Comparison of ENCODE assay signal across 30 mouse cellular contexts in genomic region chr4:57557102-57557501, GRCm38 (mm10). TPM values are rescaled to one million over a fixed set of nuclear protein-coding genes. Genes with fewer than 3 reads are reported as not detected.
DNase-seq lines count a peak whose midpoint lies in the region; ATAC-seq lines count a peak whose summit lies in the region.
"Had no signal": no experiment of that assay in that cellular context is flagged by ENCODE, and none has a peak within 500 bp of the region (broad histone marks: within the 10 kb centered on the region; RNA-seq: fewer than 3 reads in every experiment).

No protein-coding gene starts in this region.

- peaks cover 62% of the 10 kb centered on the region for H3K4me1 ChIP-seq in heart, embryonic 12.5 days (replicated peaks)
- peaks cover 61% of the 10 kb centered on the region for H3K4me1 ChIP-seq in limb, embryonic 13.5 days
- H3K4me1 ChIP-seq: forebrain, embryonic 12.5 days; hindbrain, embryonic 15.5 days; liver, embryonic 15.5 days; midbrain, embryonic 15.5 days had no signal

- H3K4me3 ChIP-seq in heart, embryonic 12.5 days, result no peak overlapping the region
- no peak overlapping the region for H3K4me3 ChIP-seq in limb, embryonic 13.5 days
- H3K4me3 ChIP-seq: embryonic facial prominence, embryonic 10.5 days; embryonic facial prominence, embryonic 15.5 days; forebrain, embryonic 12.5 days; hindbrain, embryonic 10.5 days; hindbrain, embryonic 15.5 days; kidney, embryonic 15.5 days; left cerebral cortex, adult 2 months; liver, embryonic 15.5 days; midbrain, embryonic 10.5 days; midbrain, embryonic 15.5 days; neural tube, embryonic 15.5 days had no signal

- H3K9ac ChIP-seq in heart, embryonic 12.5 days, result no peak overlapping the region
- H3K9ac ChIP-seq in limb, embryonic 13.5 days, result no peak overlapping the region
- H3K9ac ChIP-seq: embryonic facial prominence, embryonic 15.5 days; forebrain, embryonic 12.5 days; forebrain, postnatal 0 days; hindbrain, embryonic 15.5 days; kidney, embryonic 15.5 days; liver, embryonic 15.5 days; lung, embryonic 14.5 days; midbrain, embryonic 15.5 days; neural tube, embryonic 15.5 days had no signal

- H3K9me3 ChIP-seq in heart, embryonic 12.5 days (replicated peaks), result no peaks in the 10 kb centered on the region
- H3K9me3 ChIP-seq in limb, embryonic 13.5 days, result no peaks in the 10 kb centered on the region
- H3K9me3 ChIP-seq: embryonic facial prominence, embryonic 10.5 days; embryonic facial prominence, embryonic 15.5 days; forebrain, embryonic 12.5 days; hindbrain, embryonic 10.5 days; hindbrain, embryonic 15.5 days; kidney, embryonic 15.5 days; liver, embryonic 15.5 days; midbrain, embryonic 10.5 days; midbrain, embryonic 15.5 days; neural tube, embryonic 15.5 days had no signal

- no peak for ATAC-seq in heart, embryonic 12.5 days (ENCODE audit: insufficient number of reproducible peaks, low FRiP score)
- no peak for ATAC-seq in limb, embryonic 13.5 days (ENCODE audit: low FRiP score, low read depth)
- no peak for ATAC-seq in megakaryocyte progenitor cell, adult 5-6 weeks (replicated peaks; ENCODE audit: poor library complexity)
- ATAC-seq: CD4-positive, CD25-positive, alpha-beta regulatory T cell, adult 4 months; forebrain, postnatal 0 days; midbrain, embryonic 15.5 days had no signal

- no peaks in the 10 kb centered on the region for H3K27me3 ChIP-seq in heart, embryonic 12.5 days (replicated peaks)
- no peaks in the 10 kb centered on the region for H3K27me3 ChIP-seq in limb, embryonic 13.5 days
- H3K27me3 ChIP-seq: embryonic facial prominence, embryonic 15.5 days; forebrain, embryonic 12.5 days; hindbrain, embryonic 15.5 days; kidney, embryonic 15.5 days; liver, embryonic 15.5 days; midbrain, embryonic 15.5 days; neural tube, embryonic 15.5 days had no signal

- no peaks in the 10 kb centered on the region for H3K36me3 ChIP-seq in heart, embryonic 12.5 days
- no peaks in the 10 kb centered on the region for H3K36me3 ChIP-seq in limb, embryonic 13.5 days
- H3K36me3 ChIP-seq: embryonic facial prominence, embryonic 10.5 days; embryonic facial prominence, embryonic 15.5 days; forebrain, embryonic 12.5 days; hindbrain, embryonic 10.5 days; hindbrain, embryonic 15.5 days; kidney, embryonic 15.5 days; liver, embryonic 15.5 days; midbrain, embryonic 10.5 days; midbrain, embryonic 15.5 days; neural tube, embryonic 15.5 days had no signal

- H3K4me2 ChIP-seq in heart, embryonic 12.5 days, result no peak overlapping the region
- no peak overlapping the region for H3K4me2 ChIP-seq in limb, embryonic 13.5 days (replicated peaks)
- H3K4me2 ChIP-seq: embryonic facial prominence, embryonic 15.5 days; forebrain, embryonic 12.5 days; hindbrain, embryonic 15.5 days; kidney, embryonic 15.5 days; liver, embryonic 15.5 days; lung, embryonic 14.5 days; midbrain, embryonic 15.5 days; neural tube, embryonic 15.5 days had no signal

- WGBS in heart, embryonic 12.5 days, result 53% methylated on average over 2 of the region's 2 CpGs
- WGBS in limb, embryonic 13.5 days, result 69% methylated on average over 2 of the region's 2 CpGs

- H3K27ac ChIP-seq in heart, embryonic 12.5 days (ENCODE audit: poor library complexity, severe bottlenecking), result peak overlapping the region; percentile 39; the same call in 1 of the 2 replicates
- peak overlapping the region; percentile 52; the same call in 1 of the 2 replicates for H3K27ac ChIP-seq in limb, embryonic 13.5 days
- H3K27ac ChIP-seq: embryonic facial prominence, embryonic 10.5 days; embryonic facial prominence, embryonic 15.5 days; forebrain, embryonic 12.5 days; hindbrain, embryonic 10.5 days; hindbrain, embryonic 15.5 days; kidney, embryonic 15.5 days; left cerebral cortex, adult 2 months; liver, embryonic 15.5 days; midbrain, embryonic 10.5 days; midbrain, embryonic 15.5 days; neural tube, embryonic 15.5 days; stomach, postnatal 0 days had no signal

- DNase-seq in heart, adult 18-20 months, result no peak
- peak; percentile 38 for DNase-seq in right cerebral cortex, adult 18-20 months
- no peak for DNase-seq in right cerebral cortex, postnatal 10 days (ENCODE audit: low spot score in 2 of 2)
- no peak for DNase-seq in cerebellum, postnatal 36 days
- DNase-seq: adrenal gland, postnatal 25 days; cerebellum, adult 18-20 months; cerebellum, postnatal 14 days; forebrain, postnatal 0 days; gastrocnemius, postnatal 14 days; kidney, adult 18-20 months; kidney, postnatal 25 days; lung, embryonic 14.5 days; lung, postnatal 14 days; thymus, postnatal 4 days had no signal

RNA-seq across cellular contexts. Expression of gene Pakap, which starts 10.9 kb away (rescaled TPM):
- polyA plus RNA-seq in heart, embryonic 12.5 days (2016; fragmentation: Nextera tagmentation; extraction: Ambion mirVana), result 72.9 and 74.5 TPM in 2 replicates
- total RNA-seq in heart, adult 18-20 months (2021), result 10 to 100 TPM; 35.7 to 40.6 TPM
- 32.6 and 34.5 TPM in 2 replicates for polyA plus RNA-seq in limb, embryonic 13.5 days (2015; fragmentation: Nextera tagmentation; extraction: Ambion mirVana)
- not detected in 2 replicates for total RNA-seq in megakaryocyte progenitor cell, adult 5-6 weeks (2015)
- not detected in 2 replicates for total RNA-seq in megakaryocyte progenitor cell, adult 5-6 weeks (2017)

Comparison
In these comparisons a context has a peak if more than half of its experiments do, and no peak if none do; other contexts are left out.
1. RNA of gene Pakap, which starts 10.9 kb away (total RNA-seq): 35.7 to 40.6 TPM in heart, adult 18-20 months; not detected in megakaryocyte progenitor cell, adult 5-6 weeks; every median in the first group is over 10 times any median in the second.